Mouse (Mus musculus): ENCODE results near the gene Psors1c2.

The Psors1c2 gene

GRCm38 (mm10) chr17:35517526-35517925 lies 15.5 kb upstream of the Psors1c2 start:
- DNase-seq: peak in 1 of 2 experiments; percentile 13

DNA sequence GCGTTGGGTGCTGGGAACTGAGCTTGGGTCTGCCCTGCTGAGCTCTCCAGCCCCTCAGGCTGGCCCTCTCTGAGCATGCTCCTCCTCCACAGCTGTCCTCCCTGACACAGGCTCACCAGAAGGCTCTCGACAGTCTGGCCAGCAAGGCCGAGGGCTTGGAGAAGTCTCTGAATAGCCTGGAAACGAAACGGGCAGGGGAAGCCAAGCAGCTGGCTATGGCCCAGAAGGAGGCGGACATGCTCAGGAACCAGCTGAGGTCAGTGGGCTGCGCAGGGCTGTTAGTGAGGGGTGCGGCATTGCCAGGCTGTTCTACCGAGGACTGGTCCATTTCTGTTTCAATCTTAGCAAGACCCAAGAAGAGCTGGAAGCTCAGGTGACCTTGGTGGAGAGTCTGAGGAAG lies 8.6 kb upstream of the Psors1c2 start:
- peak; percentile 72 to 75 for DNase-seq

GRCm38 (mm10) chr17:35526644-35527043 lies 6.4 kb upstream of the Psors1c2 start:
- DNase-seq: no peak

- peak in 1 of 2 experiments; percentile 5 for DNase-seq
These were observed 641 bp upstream of the Psors1c2 start for GRCm38 (mm10) chr17:35532360-35532759.

DNA sequence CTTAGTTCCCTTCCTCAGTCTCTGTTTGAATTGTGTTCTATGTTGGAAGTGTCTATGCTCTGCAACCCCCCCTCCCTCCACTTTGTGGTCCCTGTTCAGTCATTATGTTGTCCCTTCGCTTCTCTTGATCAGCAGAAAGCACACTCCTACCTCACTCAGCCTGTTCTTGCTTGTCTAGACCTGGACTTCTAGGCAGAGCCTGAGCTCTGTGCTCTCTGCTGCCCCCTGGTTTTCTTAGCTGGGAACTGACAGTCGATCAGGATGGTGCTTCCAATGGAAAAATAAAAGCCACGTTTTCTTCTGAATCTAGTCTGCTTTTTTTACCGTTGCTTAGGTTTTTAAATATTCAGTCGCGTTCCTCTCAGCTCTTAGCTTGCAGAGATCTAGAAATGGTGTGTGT lies 1.3 kb downstream of the Psors1c2 start:
- DNase-seq: peak; percentile 90 to 93

DNA sequence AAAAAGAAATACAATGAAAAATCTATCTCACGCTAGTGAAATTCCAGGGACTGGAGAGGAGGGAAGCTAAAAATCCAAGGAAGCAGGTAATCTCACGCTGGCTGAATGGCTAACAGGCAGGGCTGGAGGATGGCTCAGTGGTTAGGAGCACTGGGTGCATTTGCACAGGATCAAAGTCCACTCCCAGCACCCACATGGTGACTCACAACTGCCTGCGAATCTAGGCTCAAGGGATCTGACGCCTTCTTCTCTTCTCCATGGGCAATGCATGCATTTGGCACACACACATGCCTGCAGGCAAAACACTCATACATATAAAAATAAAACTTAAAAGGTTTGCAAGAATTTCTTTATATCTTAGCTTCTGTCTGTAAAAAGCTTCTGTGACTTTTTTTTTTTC lies 4.4 kb downstream of the Psors1c2 start:
- DNase-seq: no peak

DNA sequence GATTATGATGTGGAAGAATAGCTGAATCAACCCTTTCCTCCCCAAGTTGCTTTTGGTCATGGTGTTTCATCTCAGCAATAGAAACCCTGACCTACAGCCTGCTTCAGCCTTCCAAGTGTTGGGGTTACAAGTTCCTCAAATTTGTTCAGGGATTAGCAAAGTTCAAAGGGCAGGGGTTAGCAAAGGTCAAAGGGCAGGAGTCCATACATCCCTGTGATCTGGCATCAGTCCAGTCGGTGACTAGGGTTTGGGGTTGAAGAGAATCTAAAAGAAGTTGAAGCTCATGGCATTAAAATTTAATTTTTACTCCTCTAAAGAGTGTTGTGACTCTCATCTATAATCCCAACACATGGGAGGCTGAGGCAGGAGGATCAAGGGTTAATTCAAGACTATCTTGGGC lies 5.5 kb downstream of the Psors1c2 start:
- DNase-seq: no peak

DNA sequence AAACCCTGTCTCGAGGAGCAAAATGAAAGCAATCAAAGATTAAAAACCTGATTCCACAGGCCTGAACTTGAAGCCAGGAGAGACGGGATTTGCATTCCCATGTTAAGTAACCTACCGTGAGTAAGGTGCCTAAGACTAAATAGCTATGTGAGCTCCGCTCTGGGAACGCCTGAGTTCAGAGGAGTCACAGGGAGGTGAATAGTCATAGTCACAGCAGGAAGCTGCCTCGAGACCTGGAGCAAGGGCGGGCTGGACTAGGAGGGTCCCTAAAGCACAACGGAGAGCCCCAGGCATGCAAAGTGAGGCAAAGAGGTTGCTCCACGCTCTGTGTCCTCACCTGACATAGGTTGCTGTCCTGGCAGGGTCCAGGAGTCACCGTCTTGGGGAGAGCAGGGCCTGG lies 6.5 kb downstream of the Psors1c2 start:
- no peak for DNase-seq

GRCm38 (mm10) chr17:35542761-35543411 lies 9.9 kb downstream of the Psors1c2 start:
- no peak for DNase-seq

DNA sequence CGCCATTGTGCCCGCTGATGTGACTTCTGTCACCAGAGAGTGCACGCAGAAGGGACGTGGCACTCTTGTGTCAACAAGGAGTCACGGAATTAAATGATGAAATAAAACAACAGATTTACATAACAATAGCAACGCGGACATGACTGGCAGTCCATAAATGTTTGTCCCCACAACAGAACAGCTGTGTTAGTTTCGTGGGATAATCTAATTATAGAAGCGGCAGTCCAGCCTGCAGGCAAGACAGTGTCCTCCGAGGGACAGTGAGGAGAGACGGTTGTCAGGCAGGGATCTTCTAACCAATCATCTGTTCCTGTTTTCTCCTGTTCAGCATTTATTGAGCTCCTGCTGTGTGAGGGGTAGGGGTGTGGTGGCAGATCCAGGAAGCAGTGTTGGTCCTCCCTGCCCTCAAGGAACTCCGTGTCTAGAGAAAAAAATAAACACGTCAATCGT lies 10.4 kb downstream of the Psors1c2 start:
- no peak for DNase-seq

DNA sequence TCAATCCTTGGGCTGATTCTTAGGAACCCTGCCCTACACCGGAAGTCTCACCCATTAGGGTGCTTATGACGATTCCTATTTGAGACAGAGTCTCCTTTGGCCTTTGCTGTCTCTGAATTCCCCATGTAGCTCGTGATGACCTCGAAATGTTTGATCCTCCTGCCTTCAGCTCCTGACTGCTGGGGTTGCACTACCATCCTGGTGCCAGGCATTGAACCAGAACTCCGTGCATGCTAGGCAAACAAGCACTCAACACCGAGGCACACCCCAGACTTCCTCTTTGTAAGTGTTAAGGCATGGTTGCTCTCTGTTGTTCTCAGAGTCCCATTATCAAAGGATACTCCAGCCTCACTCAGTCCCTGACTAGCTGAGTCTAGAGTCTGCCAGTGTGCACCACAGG lies 11.0 kb downstream of the Psors1c2 start:
- DNase-seq: no peak

DNA sequence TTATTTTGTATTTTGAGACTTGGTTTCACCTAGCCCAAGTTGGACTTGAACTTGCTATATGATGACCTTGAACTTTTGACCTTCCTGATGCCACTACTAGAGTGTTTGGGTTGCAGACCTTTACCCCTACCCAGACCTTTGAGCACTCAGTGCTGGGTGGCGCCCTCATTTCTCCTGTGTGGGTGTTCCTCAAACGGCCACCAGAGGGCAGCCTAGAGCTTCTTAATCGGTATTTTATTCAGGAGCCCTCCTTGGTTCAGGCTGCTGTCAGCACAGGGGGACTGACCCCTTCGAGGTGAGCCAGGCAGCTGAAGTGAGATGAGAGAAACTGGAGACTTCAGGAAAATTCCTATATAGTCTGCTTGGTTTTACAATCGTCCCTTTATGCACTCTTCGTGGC lies 11.7 kb downstream of the Psors1c2 start:
- DNase-seq: peak; percentile 76 to 85

DNA sequence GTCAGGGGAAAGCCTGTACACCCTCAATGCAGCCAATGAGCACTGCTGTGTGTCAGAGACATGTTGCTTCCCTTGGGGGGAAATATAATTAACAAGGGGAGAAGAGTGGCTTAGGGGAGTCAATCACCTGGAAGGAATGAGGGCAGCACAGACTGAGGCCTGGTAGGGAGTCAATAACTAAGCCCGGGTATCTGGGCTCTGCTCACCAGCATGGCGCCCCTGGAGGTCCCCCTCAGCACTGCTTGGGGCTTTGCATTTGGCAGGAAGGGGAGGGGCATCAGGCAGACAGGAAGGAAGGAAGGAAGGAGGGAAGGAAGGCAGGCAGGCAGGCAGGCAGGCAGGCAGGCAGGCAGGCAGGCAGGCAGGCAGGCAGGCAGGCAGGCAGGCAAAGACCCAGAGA lies 14.5 kb downstream of the Psors1c2 start:
- DNase-seq: no peak

DNA sequence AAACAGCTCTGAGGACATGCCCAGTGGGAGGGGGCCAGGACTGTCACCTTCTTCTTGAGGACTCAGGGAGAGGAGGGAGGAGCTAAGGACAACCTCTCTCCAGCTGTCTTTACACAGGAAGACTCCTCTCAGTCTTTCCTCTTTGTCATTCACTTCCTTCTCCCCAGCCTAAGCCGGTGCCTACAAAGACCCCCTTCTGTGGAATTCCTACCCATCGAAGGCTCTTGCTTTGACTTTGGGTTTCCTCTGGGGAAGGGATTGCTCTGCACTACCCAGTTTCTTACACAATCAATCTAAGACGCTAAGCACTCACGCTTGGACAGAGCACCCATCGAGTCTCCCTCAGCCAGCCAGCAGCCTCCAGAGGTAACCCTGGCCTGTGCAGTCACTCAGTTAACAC lies 15.6 kb downstream of the Psors1c2 start:
- DNase-seq: no peak

DNA sequence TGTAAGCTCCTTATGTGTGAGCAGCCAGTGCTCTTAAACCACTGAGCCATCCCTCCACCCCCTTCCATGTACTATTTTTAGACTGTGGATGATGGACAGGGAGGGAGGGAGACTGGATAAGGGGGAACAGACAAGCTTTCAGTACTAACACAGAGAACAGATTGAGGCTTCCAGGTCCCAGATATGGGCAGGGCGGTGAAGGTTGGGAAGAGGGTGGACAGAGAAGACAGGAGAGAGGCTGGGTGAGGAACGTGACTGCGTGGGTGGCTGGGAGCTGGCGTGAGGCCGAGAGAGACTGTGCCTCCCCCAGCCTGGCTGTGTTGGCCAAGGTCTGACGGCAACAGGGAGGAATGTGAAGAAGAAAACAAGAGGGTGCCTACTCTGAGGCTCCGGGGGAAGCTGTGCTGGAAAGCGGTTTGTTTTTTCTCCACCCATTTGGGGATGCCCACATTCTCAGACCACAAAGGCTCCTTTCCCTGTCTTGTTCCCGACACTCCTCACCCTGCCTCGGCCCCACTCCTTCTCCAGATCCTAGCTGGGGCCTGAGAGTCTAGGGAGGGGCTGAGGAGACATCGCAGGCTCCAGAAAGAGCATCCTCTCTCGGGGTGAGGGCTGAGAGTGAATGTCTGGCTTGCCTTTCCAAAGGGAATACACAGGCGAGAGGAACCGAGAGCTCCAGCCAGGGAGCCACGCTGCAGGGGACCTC lies 16.6 kb downstream of the Psors1c2 start:
- peak; percentile 88 to 91 for DNase-seq

GRCm38 (mm10) chr17:35550143-35550494 lies 17.1 kb downstream of the Psors1c2 start:
- no peak for DNase-seq

DNA sequence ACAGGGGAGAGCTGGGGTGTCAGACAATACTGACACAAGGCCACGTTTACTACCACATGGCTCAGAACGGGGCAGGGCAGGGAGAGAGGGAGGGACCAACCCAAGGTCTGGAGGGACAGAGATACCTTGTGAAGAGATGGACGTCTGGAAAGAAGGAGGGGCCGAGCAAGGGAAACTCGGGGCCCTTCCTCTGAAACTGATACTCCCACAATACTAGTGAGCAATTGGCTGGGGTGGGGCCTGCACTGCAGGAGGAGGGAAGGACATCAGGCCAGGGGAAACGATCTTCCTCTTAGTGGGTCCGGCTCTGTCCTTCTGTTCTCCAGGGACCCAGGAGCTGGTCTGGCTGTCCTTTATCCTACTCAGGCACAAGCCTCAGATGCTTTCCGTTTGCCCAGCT lies 17.9 kb downstream of the Psors1c2 start:
- DNase-seq: no peak

DNA sequence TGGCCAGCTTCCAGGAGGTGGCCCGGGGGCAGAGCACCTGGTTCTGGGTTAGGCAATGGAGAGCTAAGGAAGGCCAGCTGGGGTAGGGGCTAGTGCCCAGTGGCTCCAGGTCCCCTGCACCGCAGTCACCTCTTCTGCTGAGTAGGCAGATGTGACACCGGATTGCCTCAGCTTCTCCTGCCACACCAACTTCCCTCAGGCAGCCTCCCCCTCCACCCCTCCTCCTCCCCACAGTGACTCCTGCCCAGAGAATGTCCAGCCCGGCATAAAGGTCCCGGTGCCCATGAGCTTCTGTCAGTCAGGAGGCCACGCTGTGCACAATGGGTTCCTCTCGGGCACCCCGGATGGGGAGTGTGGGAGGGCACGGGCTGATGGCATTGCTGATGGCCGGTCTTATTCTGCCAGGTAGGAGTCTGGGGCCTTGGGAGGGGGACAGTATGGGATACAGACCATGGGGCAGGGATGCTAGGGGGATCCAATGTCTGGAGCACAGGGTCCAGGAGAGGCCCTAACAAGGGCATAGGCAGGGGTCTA lies 18.9 kb downstream of the Psors1c2 start, which contains the start of gene Cdsn:
Cdsn (plus strand) TSS at position 248 of the 534 bp plus-strand sequence.
- no peak for DNase-seq

- no peak for DNase-seq
These were observed 21.3 kb downstream of the Psors1c2 start for GRCm38 (mm10) chr17:35554321-35554720.

DNA sequence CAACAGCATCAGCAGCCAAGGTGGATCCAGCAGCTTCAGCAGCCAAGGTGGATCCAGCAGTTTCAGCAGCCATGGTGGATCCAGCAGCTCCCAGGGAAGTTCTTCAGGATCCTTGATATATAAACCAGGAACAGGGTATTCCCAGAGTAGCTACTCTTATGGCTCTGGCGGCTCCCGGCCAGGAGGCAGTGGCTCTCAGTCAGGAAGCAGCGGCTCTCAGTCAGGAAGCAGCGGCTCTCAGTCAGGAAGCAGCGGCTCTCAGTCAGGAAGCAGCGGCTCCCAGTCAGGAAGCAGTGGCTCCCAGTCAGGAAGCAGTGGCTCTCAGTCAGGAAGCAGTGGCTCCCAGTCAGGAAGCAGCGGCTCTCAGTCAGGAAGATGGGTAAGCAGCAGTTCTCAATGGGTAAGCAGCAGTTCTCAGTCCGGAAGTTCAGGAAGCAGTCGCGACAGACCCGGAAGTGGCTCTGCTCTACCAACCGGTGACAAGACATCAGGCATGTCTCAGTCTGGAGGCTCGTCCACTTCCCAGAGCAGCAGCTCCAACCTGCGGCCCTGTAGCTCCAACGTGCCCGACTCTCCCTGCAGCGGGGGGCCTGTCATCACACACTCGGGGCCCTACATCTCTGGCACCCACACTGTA lies 21.9 kb downstream of the Psors1c2 start:
- no peak for DNase-seq

DNA sequence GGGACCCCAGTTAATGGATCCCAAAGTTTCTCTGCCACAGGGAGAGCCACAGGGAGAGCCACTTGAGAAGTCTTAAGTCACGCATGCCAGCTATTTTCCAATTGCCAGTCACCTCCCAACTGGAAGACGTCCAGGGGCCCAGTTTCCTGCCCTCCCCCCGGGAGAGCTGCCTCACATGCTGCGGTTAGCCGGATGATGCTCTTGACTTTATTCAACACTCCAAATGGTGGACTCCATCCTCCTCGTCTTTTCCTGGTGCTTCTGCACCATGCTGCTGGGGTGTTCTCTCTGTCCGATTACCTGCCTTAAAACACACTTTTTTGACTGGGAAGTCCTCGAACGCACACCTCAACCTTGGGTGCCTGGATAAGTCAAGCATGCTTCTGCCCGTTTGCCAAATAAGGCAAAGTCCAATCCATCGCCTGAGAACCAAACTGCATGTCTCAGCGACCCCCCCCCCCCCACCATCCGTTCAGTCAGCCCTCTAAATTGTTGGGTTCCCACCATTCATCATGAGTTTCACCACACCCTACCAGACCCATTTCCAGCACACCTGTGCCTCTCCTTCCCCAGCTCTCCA lies 23.3 kb downstream of the Psors1c2 start:
- no peak for DNase-seq

- DNase-seq: peak; percentile 72 to 78
These were observed 23.8 kb downstream of the Psors1c2 start for GRCm38 (mm10) chr17:35556812-35557211.

DNA sequence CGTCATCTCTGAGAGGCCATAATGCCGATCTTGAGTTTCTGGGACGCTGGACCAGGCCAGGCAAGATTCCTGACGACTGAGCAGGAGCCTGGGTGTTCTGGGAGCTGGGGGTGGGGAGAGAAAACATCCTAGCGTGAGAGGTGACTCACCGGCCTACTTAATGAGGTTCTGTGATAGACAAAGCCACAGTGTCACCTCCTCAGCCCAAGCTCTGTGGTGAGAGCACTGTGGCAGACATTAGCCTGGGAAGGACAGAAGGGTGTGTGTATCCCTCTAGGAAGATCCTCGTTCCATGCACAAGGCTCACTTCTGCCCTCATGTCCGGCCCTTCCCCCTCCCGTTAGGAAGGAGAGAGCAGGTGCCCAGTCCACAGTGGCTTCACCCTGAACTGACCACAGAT lies 24.4 kb downstream of the Psors1c2 start:
- no peak for DNase-seq
